Mouse (Mus musculus): Measurements from ENCODE around the gene Tpm4. TPM values are rescaled to one million over a fixed set of nuclear protein-coding genes. Genes with fewer than 3 reads are reported as not detected.

Tpm4 gene
- polyA plus RNA-seq, 1 experiment = 434 TPM

DNA sequence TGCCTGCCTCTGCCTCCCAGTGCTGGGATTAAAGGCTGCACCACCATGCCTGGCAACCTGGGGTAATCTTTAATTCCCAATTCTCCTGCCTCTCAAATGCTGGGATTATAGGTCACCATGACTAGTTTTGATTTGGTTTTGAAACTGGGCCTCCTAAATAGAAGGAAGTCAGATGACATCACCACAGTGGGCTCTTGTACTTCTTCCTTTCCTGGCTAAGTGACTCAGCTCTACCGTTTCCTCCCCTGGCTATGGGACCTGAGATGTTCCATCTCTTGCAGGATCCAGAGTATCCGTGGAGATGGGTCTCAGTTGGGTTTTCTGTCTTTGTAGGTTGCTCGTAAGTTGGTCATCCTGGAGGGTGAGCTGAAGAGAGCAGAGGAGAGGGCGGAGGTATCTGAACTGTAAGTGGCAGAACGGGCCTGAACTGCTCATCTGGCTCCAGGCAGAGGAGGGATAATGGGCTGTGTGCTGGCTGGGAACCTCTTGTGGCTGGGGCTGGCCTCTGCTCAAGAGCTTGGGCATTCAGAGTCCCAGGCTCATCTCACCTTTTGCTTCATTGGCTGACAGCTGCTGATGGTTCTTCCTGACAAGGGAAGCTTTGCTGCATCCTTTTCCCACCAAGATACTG is 9.7 kb downstream of the Tpm4 start:
- Histone ChIP-seq H3K79me3 (ENCODE audit: low read depth) (peaks cover 24% of the 10 kb centered on the region), H3K36me3 (ENCODE audit: control insufficient read depth, insufficient read depth) (peaks cover 94% of the 10 kb centered on the region), H3K27me3 (ENCODE audit: control insufficient read depth, insufficient read depth, insufficient read length) (no peaks in the 10 kb centered on the region), H3ac (ENCODE audit: control insufficient read depth, insufficient read length, low read depth) (no peak overlapping the region), H3K4me3 (ENCODE audit: insufficient read depth, poor library complexity, severe bottlenecking) (no peak overlapping the region), H3K79me2 (ENCODE audit: control insufficient read depth, insufficient read depth) (peaks cover 81% of the 10 kb centered on the region)
- TF ChIP-seq FOSL1 (IDR thresholded peaks at IDR 0.05; ENCODE audit: insufficient read depth, low read length, poor library complexity, severe bottlenecking) (no peak), USF1 (IDR thresholded peaks at IDR 0.05; ENCODE audit: low read depth) (no peak), MYOD1 (IDR thresholded peaks at IDR 0.05; ENCODE audit: control insufficient read depth, insufficient read length, low read depth) (no peak), MAX (IDR thresholded peaks at IDR 0.05) (no peak), CTCF (IDR thresholded peaks at IDR 0.05; ENCODE audit: control insufficient read depth, insufficient read depth, insufficient read length) (no peak), MYOG (IDR thresholded peaks at IDR 0.05; ENCODE audit: control insufficient read depth, extremely low read depth, insufficient read length) (no peak), CEBPB (IDR thresholded peaks at IDR 0.05; ENCODE audit: low read depth) (no peak)

DNA sequence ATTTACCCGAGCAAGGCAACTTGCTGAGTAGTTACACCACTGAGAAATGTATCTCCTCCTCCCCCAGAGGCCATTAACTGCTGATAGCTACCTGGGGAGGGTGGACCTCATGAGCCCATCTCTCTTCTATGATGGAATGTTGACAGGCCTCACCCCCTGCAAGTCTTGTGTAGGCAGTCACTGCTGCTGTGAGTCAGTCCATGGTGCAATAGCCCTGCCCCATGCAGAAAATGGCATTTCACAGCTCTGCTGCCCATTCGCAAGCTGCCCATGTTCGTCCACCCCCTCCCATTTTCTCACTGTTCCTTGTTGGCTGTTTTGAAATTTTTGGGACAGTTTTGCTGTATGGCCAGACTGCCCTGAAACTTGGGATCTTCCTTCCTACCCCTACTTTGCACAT is 10.7 kb downstream of the Tpm4 start:
- peaks cover 95% of the 10 kb centered on the region for H3K36me3 ChIP-seq (ENCODE audit: control insufficient read depth, insufficient read depth)
- TF ChIP-seq USF1 (IDR thresholded peaks at IDR 0.05; ENCODE audit: low read depth) (no peak), FOSL1 (IDR thresholded peaks at IDR 0.05; ENCODE audit: insufficient read depth, low read length, poor library complexity, severe bottlenecking) (no peak), CTCF (IDR thresholded peaks at IDR 0.05; ENCODE audit: control insufficient read depth, insufficient read depth, insufficient read length) (no peak), MYOG (IDR thresholded peaks at IDR 0.05; ENCODE audit: control insufficient read depth, extremely low read depth, insufficient read length) (no peak), MYOD1 (IDR thresholded peaks at IDR 0.05; ENCODE audit: control insufficient read depth, insufficient read length, low read depth) (no peak), MAX (IDR thresholded peaks at IDR 0.05) (no peak), CEBPB (IDR thresholded peaks at IDR 0.05; ENCODE audit: low read depth) (no peak)
- H3K79me2 ChIP-seq (ENCODE audit: control insufficient read depth, insufficient read depth) = peaks cover 71% of the 10 kb centered on the region

DNA sequence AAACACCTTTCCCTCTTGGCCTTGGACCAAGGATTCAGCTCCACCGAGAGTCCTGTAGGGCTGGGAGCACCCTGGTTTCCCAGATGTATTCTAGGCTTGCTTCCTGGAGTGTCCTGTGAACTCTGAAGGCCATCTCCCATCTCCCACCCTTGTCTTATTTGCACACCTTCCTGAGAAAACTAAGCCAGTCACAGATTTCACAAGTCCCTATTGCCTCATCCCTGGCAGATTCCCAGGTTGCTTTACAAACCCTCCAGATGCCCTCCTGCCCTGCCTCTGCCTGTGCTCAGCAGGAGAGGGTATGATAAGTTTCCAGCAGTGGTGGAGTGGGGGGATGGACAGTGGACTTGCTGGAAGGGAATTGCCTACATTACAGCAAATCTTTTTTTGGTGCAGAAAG is 11.3 kb downstream of the Tpm4 start:
- no peak for TF ChIP-seq MAX (IDR thresholded peaks at IDR 0.05)
- TF ChIP-seq CEBPB (IDR thresholded peaks at IDR 0.05; ENCODE audit: low read depth) = peak; percentile 65
- Histone ChIP-seq H3K79me3 (ENCODE audit: low read depth) (peaks cover 15% of the 10 kb centered on the region), H3ac (ENCODE audit: control insufficient read depth, insufficient read length, low read depth) (no peak overlapping the region), H3K79me2 (ENCODE audit: control insufficient read depth, insufficient read depth) (peaks cover 65% of the 10 kb centered on the region), H3K36me3 (ENCODE audit: control insufficient read depth, insufficient read depth) (peaks cover 95% of the 10 kb centered on the region), H3K4me3 (ENCODE audit: insufficient read depth, poor library complexity, severe bottlenecking) (no peak overlapping the region), H3K27me3 (ENCODE audit: control insufficient read depth, insufficient read depth, insufficient read length) (no peaks in the 10 kb centered on the region)

More for the DNA sequence above, 10.7 kb downstream of the Tpm4 start:
- no peak overlapping the region for H3K4me3 ChIP-seq (ENCODE audit: insufficient read depth, poor library complexity, severe bottlenecking)
- H3ac ChIP-seq (ENCODE audit: control insufficient read depth, insufficient read length, low read depth) = no peak overlapping the region
- peaks cover 19% of the 10 kb centered on the region for H3K79me3 ChIP-seq (ENCODE audit: low read depth)
- no peaks in the 10 kb centered on the region for H3K27me3 ChIP-seq (ENCODE audit: control insufficient read depth, insufficient read depth, insufficient read length)

DNA sequence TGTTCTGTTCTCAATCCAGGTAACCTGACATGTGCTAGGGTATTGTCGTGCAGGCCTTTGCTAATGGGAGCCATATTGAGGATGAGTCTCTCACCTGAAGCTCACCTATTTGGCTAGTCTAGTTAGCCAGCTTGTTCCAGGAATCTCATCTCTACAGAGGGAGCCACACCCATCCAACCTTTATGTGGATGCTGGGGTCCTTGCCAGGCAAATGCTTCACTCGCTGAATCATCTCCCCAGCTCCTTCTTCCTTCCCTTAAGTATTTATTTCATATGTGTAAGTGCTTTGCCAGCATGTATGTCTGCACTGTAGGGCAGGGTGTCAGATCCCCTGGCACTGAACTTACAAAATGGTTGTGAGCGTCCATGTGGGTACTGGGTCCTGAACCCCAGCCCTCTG is 11.8 kb downstream of the Tpm4 start:
- peaks cover 60% of the 10 kb centered on the region for H3K79me2 ChIP-seq (ENCODE audit: control insufficient read depth, insufficient read depth)
- TF ChIP-seq CTCF (IDR thresholded peaks at IDR 0.05; ENCODE audit: control insufficient read depth, insufficient read depth, insufficient read length) = no peak
- no peak for TF ChIP-seq MYOG (IDR thresholded peaks at IDR 0.05; ENCODE audit: control insufficient read depth, extremely low read depth, insufficient read length)
- no peak for TF ChIP-seq CEBPB (IDR thresholded peaks at IDR 0.05; ENCODE audit: low read depth)
- no peak for TF ChIP-seq MAX (IDR thresholded peaks at IDR 0.05)
- TF ChIP-seq USF1 (IDR thresholded peaks at IDR 0.05; ENCODE audit: low read depth) = no peak
- TF ChIP-seq FOSL1 (IDR thresholded peaks at IDR 0.05; ENCODE audit: insufficient read depth, low read length, poor library complexity, severe bottlenecking) = no peak
- TF ChIP-seq MYOD1 (IDR thresholded peaks at IDR 0.05; ENCODE audit: control insufficient read depth, insufficient read length, low read depth) = no peak
- H3K4me3 ChIP-seq (ENCODE audit: insufficient read depth, poor library complexity, severe bottlenecking) = no peak overlapping the region
- H3K79me3 ChIP-seq (ENCODE audit: low read depth) = peaks cover 11% of the 10 kb centered on the region
- H3K36me3 ChIP-seq (ENCODE audit: control insufficient read depth, insufficient read depth) = peaks cover 95% of the 10 kb centered on the region
- no peaks in the 10 kb centered on the region for H3K27me3 ChIP-seq (ENCODE audit: control insufficient read depth, insufficient read depth, insufficient read length)
- no peak overlapping the region for H3ac ChIP-seq (ENCODE audit: control insufficient read depth, insufficient read length, low read depth)

DNA sequence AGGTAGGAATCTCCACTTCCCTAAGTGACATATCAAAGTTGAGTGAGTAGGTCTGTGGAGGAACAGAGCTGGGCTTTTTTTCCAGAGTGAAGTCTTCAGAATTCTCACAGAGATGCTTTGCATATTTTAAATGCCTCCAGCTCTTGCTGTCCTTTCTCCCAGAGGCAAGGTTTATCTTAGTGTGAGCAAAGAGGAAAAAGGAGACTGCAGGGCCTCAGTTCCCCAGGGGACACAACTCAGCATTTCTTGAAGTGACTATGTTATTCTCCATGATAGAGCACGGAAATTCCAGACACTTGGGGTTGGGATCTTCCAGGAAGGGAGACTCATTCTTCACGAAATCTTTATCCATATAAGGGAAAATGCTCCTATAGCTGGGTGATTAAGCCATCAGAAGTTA is 12.5 kb downstream of the Tpm4 start:
- Histone ChIP-seq H3K36me3 (ENCODE audit: control insufficient read depth, insufficient read depth) (peaks cover 95% of the 10 kb centered on the region), H3ac (ENCODE audit: control insufficient read depth, insufficient read length, low read depth) (no peak overlapping the region), H3K27me3 (ENCODE audit: control insufficient read depth, insufficient read depth, insufficient read length) (no peaks in the 10 kb centered on the region), H3K79me3 (ENCODE audit: low read depth) (peaks cover 6% of the 10 kb centered on the region), H3K4me3 (ENCODE audit: insufficient read depth, poor library complexity, severe bottlenecking) (no peak overlapping the region), H3K79me2 (ENCODE audit: control insufficient read depth, insufficient read depth) (peaks cover 53% of the 10 kb centered on the region)
- TF ChIP-seq FOSL1 (IDR thresholded peaks at IDR 0.05; ENCODE audit: insufficient read depth, low read length, poor library complexity, severe bottlenecking) (no peak), MAX (IDR thresholded peaks at IDR 0.05) (no peak), USF1 (IDR thresholded peaks at IDR 0.05; ENCODE audit: low read depth) (no peak), MYOD1 (IDR thresholded peaks at IDR 0.05; ENCODE audit: control insufficient read depth, insufficient read length, low read depth) (no peak), CTCF (IDR thresholded peaks at IDR 0.05; ENCODE audit: control insufficient read depth, insufficient read depth, insufficient read length) (no peak), CEBPB (IDR thresholded peaks at IDR 0.05; ENCODE audit: low read depth) (no peak), MYOG (IDR thresholded peaks at IDR 0.05; ENCODE audit: control insufficient read depth, extremely low read depth, insufficient read length) (no peak)

DNA sequence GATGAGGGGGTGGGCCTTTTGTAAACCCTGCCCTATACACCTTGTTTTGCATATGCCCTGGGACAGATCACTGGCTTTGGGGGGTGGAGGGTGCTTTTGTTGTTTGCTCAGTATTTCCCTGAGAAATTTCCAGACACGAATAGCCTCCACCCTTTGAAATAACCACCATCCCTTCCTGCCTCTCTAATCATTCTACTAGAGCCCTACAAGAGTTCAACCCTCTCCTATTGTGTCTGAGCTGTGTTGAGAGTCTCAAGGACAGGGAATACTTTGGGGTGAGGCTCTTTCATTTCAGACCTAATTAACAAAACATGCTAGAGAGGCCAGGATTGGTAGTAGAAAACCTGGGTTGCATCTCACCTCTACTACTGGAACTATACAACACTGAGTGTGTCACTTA is 14.3 kb downstream of the Tpm4 start:
- TF ChIP-seq MYOD1 (IDR thresholded peaks at IDR 0.05; ENCODE audit: control insufficient read depth, insufficient read length, low read depth) (no peak), MAX (IDR thresholded peaks at IDR 0.05) (no peak), MYOG (IDR thresholded peaks at IDR 0.05; ENCODE audit: control insufficient read depth, extremely low read depth, insufficient read length) (no peak), CEBPB (IDR thresholded peaks at IDR 0.05; ENCODE audit: low read depth) (no peak), USF1 (IDR thresholded peaks at IDR 0.05; ENCODE audit: low read depth) (no peak), FOSL1 (IDR thresholded peaks at IDR 0.05; ENCODE audit: insufficient read depth, low read length, poor library complexity, severe bottlenecking) (no peak), CTCF (IDR thresholded peaks at IDR 0.05; ENCODE audit: control insufficient read depth, insufficient read depth, insufficient read length) (no peak)
- Histone ChIP-seq H3K79me2 (ENCODE audit: control insufficient read depth, insufficient read depth) (peaks cover 35% of the 10 kb centered on the region), H3K4me3 (ENCODE audit: insufficient read depth, poor library complexity, severe bottlenecking) (no peak overlapping the region), H3K36me3 (ENCODE audit: control insufficient read depth, insufficient read depth) (peaks cover 95% of the 10 kb centered on the region), H3K27me3 (ENCODE audit: control insufficient read depth, insufficient read depth, insufficient read length) (no peaks in the 10 kb centered on the region), H3ac (ENCODE audit: control insufficient read depth, insufficient read length, low read depth) (no peak overlapping the region), H3K79me3 (ENCODE audit: low read depth) (peaks cover 2% of the 10 kb centered on the region)

Data from C2C12 (cell line).